Mouse (Mus musculus): ENCODE data around the gene Nr6a1.

DNA sequence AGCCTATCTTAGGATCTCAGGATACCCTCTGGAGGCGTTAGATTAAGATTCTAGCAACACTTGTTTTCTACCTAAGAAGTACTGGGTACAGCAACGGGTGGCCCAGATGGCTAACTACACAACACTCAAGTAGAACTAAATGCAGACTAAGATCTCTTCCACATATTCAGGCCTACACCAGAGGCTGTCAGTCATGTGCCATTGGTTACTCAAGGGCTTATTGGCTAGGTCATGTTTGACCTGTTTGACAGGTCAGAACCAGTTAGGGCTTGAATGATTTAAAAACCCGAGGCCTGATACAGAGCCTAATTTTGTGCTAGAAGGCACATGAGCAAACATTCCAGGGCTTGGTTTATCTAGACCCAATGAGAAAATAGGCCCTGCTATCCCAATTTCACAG is 187.6 kb downstream of the Nr6a1 start:
- no peak for TF ChIP-seq E2F4 (IDR thresholded peaks at IDR 0.05; ENCODE audit: insufficient read depth)
- no peak for TF ChIP-seq USF1 (IDR thresholded peaks at IDR 0.05; ENCODE audit: low read depth)

Data from myocyte (in vitro differentiated cells).